Mouse (Mus musculus): ENCODE measurements around the gene Klhl42. TPM values are rescaled to one million over a fixed set of nuclear protein-coding genes. Genes with fewer than 3 reads are reported as not detected.

The Klhl42 gene
- polyA plus RNA-seq, 1 experiment = 14.3 TPM

- 94% methylated on average over 7 of the region's 7 CpGs for WGBS
- no peak for TF ChIP-seq CTCF (IDR thresholded peaks at IDR 0.05; ENCODE audit: extremely low read depth, insufficient read depth, insufficient read length, insufficient replicate concordance)
- TF ChIP-seq POLR2A (IDR thresholded peaks at IDR 0.05; ENCODE audit: low read depth, low read length) = no peak
- DNase-seq (ENCODE audit: low read depth in 1 of 2, low spot score in 2 of 2) = no peak
Measured at GRCm38 (mm10) chr6:147109283-147109682, 18.1 kb downstream of the Klhl42 start.

GRCm38 (mm10) chr6:147116579-147116978 lies 25.4 kb downstream of the Klhl42 start:
- H3K4me1 ChIP-seq (ENCODE audit: control insufficient read depth, insufficient read depth, insufficient read length) = no peaks in the 10 kb centered on the region
- no peaks in the 10 kb centered on the region for H3K27me3 ChIP-seq (ENCODE audit: control insufficient read depth, insufficient read depth, low read length)
- 17% methylated on average over 10 of the region's 10 CpGs for WGBS
- DNase-seq (ENCODE audit: low read depth in 1 of 2, low spot score in 2 of 2) = peak in 1 of 2 experiments; percentile 72
- H3K4me3 ChIP-seq (ENCODE audit: extremely low read depth, insufficient read depth, insufficient read length) = no peak overlapping the region
- TF ChIP-seq POLR2A (IDR thresholded peaks at IDR 0.05; ENCODE audit: low read depth, low read length) (no peak), CTCF (IDR thresholded peaks at IDR 0.05; ENCODE audit: extremely low read depth, insufficient read depth, insufficient read length, insufficient replicate concordance) (peak; percentile 55; the same call in 1 of the 2 replicates)
- H3K36me3 ChIP-seq (ENCODE audit: control insufficient read depth, insufficient read depth, low read length) = 0 out of 2 replicates have a peak, but pooled peaks cover 4% of the 10 kb centered on the region
- H3K27ac ChIP-seq (ENCODE audit: insufficient read depth, low read length) = no peak overlapping the region

More at GRCm38 (mm10) chr6:147109283-147109682, 18.1 kb downstream of the Klhl42 start:
- H3K36me3 ChIP-seq (ENCODE audit: control insufficient read depth, insufficient read depth, low read length) = peaks cover 21% of the 10 kb centered on the region
- no peaks in the 10 kb centered on the region for H3K4me1 ChIP-seq (ENCODE audit: control insufficient read depth, insufficient read depth, insufficient read length)
- H3K4me3 ChIP-seq (ENCODE audit: extremely low read depth, insufficient read depth, insufficient read length) = no peak overlapping the region
- no peaks in the 10 kb centered on the region for H3K27me3 ChIP-seq (ENCODE audit: control insufficient read depth, insufficient read depth, low read length)
- no peak overlapping the region for H3K27ac ChIP-seq (ENCODE audit: insufficient read depth, low read length)

GRCm38 (mm10) chr6:147117764-147118163 lies 26.6 kb downstream of the Klhl42 start:
- no peak for DNase-seq (ENCODE audit: low read depth in 1 of 2, low spot score in 2 of 2)
- Histone ChIP-seq H3K27me3 (ENCODE audit: control insufficient read depth, insufficient read depth, low read length) (no peaks in the 10 kb centered on the region), H3K4me1 (ENCODE audit: control insufficient read depth, insufficient read depth, insufficient read length) (no peaks in the 10 kb centered on the region), H3K27ac (ENCODE audit: insufficient read depth, low read length) (no peak overlapping the region), H3K36me3 (ENCODE audit: control insufficient read depth, insufficient read depth, low read length) (0 out of 2 replicates have a peak, but pooled peaks cover under 1% of the 10 kb centered on the region), H3K4me3 (ENCODE audit: extremely low read depth, insufficient read depth, insufficient read length) (no peak overlapping the region)
- WGBS = 93% methylated on average over 7 of the region's 7 CpGs
- TF ChIP-seq POLR2A (IDR thresholded peaks at IDR 0.05; ENCODE audit: low read depth, low read length) = no peak
- TF ChIP-seq CTCF (IDR thresholded peaks at IDR 0.05; ENCODE audit: extremely low read depth, insufficient read depth, insufficient read length, insufficient replicate concordance) = no peak

DNA sequence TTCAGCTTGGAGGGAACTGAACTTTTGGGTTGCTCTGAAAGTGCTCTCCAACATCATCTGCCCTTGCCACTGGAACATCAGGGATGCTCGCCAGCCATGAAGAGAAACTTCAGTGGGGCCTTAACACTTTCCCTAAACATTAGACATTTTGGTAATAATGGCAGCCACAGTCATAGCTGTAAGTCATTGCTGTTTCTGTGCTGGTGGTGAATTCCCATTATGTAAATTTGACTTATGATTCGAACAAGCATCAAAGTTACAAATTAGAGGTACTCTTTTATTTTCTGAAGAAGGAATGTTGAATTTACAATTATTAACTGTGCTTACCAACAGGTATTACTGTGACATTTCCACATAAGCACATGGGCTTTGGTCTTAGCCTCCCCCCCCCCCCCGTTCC lies 27.0 kb downstream of the Klhl42 start:
- Histone ChIP-seq H3K4me3 (ENCODE audit: extremely low read depth, insufficient read depth, insufficient read length) (no peak overlapping the region), H3K4me1 (ENCODE audit: control insufficient read depth, insufficient read depth, insufficient read length) (no peaks in the 10 kb centered on the region), H3K27me3 (ENCODE audit: control insufficient read depth, insufficient read depth, low read length) (no peaks in the 10 kb centered on the region), H3K27ac (ENCODE audit: insufficient read depth, low read length) (no peak overlapping the region), H3K36me3 (ENCODE audit: control insufficient read depth, insufficient read depth, low read length) (no peaks in the 10 kb centered on the region)
- TF ChIP-seq CTCF (IDR thresholded peaks at IDR 0.05; ENCODE audit: extremely low read depth, insufficient read depth, insufficient read length, insufficient replicate concordance) (no peak), POLR2A (IDR thresholded peaks at IDR 0.05; ENCODE audit: low read depth, low read length) (no peak)
- DNase-seq (ENCODE audit: low read depth in 1 of 2, low spot score in 2 of 2) = no peak
- WGBS = 87% methylated on average over 3 of the region's 3 CpGs

GRCm38 (mm10) chr6:147121320-147121719 lies 30.1 kb downstream of the Klhl42 start:
- TF ChIP-seq CTCF (IDR thresholded peaks at IDR 0.05; ENCODE audit: extremely low read depth, insufficient read depth, insufficient read length, insufficient replicate concordance) = no peak
- no peak for TF ChIP-seq POLR2A (IDR thresholded peaks at IDR 0.05; ENCODE audit: low read depth, low read length)
- 30% methylated on average over 6 of the region's 6 CpGs for WGBS
- Histone ChIP-seq H3K27me3 (ENCODE audit: control insufficient read depth, insufficient read depth, low read length) (no peaks in the 10 kb centered on the region), H3K4me1 (ENCODE audit: control insufficient read depth, insufficient read depth, insufficient read length) (no peaks in the 10 kb centered on the region), H3K36me3 (ENCODE audit: control insufficient read depth, insufficient read depth, low read length) (no peaks in the 10 kb centered on the region), H3K27ac (ENCODE audit: insufficient read depth, low read length) (no peak overlapping the region), H3K4me3 (ENCODE audit: extremely low read depth, insufficient read depth, insufficient read length) (no peak overlapping the region)
- no peak for DNase-seq (ENCODE audit: low read depth in 1 of 2, low spot score in 2 of 2)

- H3K4me1 ChIP-seq (ENCODE audit: control insufficient read depth, insufficient read depth, insufficient read length) = no peaks in the 10 kb centered on the region
- no peaks in the 10 kb centered on the region for H3K36me3 ChIP-seq (ENCODE audit: control insufficient read depth, insufficient read depth, low read length)
- 93% methylated on average over 10 of the region's 10 CpGs for WGBS
- no peak overlapping the region for H3K27ac ChIP-seq (ENCODE audit: insufficient read depth, low read length)
- TF ChIP-seq CTCF (IDR thresholded peaks at IDR 0.05; ENCODE audit: extremely low read depth, insufficient read depth, insufficient read length, insufficient replicate concordance) (no peak), POLR2A (IDR thresholded peaks at IDR 0.05; ENCODE audit: low read depth, low read length) (no peak)
- DNase-seq (ENCODE audit: low read depth in 1 of 2, low spot score in 2 of 2) = no peak
- H3K4me3 ChIP-seq (ENCODE audit: extremely low read depth, insufficient read depth, insufficient read length) = no peak overlapping the region
- no peaks in the 10 kb centered on the region for H3K27me3 ChIP-seq (ENCODE audit: control insufficient read depth, insufficient read depth, low read length)
Measured at GRCm38 (mm10) chr6:147127239-147127638, 36.1 kb downstream of the Klhl42 start.

GRCm38 (mm10) chr6:147138260-147138659 lies 47.1 kb downstream of the Klhl42 start:
- Histone ChIP-seq H3K27me3 (ENCODE audit: control insufficient read depth, insufficient read depth, low read length) (no peaks in the 10 kb centered on the region), H3K36me3 (ENCODE audit: control insufficient read depth, insufficient read depth, low read length) (no peaks in the 10 kb centered on the region), H3K27ac (ENCODE audit: insufficient read depth, low read length) (no peak overlapping the region), H3K4me3 (ENCODE audit: extremely low read depth, insufficient read depth, insufficient read length) (no peak overlapping the region), H3K4me1 (ENCODE audit: control insufficient read depth, insufficient read depth, insufficient read length) (no peaks in the 10 kb centered on the region)
- DNase-seq (ENCODE audit: low read depth in 1 of 2, low spot score in 2 of 2) = no peak
- no peak for TF ChIP-seq CTCF (IDR thresholded peaks at IDR 0.05; ENCODE audit: extremely low read depth, insufficient read depth, insufficient read length, insufficient replicate concordance)
- TF ChIP-seq POLR2A (IDR thresholded peaks at IDR 0.05; ENCODE audit: low read depth, low read length) = no peak
- WGBS = 87% methylated on average over 3 of the region's 3 CpGs
